Mouse (Mus musculus) left cerebral cortex, adult 18-20 months (tissue): ENCODE data around the gene Nup188. TPM values are rescaled to one million over a fixed set of nuclear protein-coding genes. Genes with fewer than 3 reads are reported as not detected.
A peak's percentile ranks its signal among the peaks of the same experiment; 100 is the strongest.

Source experiments
- DNase-seq, 2 experiments: peaks; one replicate each; pipeline ENCODE4 v3.0.0; 2021 to 2022; ENCODE audit warnings: low spot score in 2 of 2, mixed read lengths in 1 of 2
- total RNA-seq, 2 experiments: library from RNA; stranded (reverse); gene quantifications; 2 replicates each; pipeline ENCODE4 v1.2.3; 2021

The Nup188 gene
- total RNA-seq, 2 experiments from 2014 or later = 21.3 to 24.1 TPM

- DNase-seq = no peak
These were observed 29.4 kb upstream of the Nup188 start for GRCm38 (mm10) chr2:30256616-30257350.

DNA sequence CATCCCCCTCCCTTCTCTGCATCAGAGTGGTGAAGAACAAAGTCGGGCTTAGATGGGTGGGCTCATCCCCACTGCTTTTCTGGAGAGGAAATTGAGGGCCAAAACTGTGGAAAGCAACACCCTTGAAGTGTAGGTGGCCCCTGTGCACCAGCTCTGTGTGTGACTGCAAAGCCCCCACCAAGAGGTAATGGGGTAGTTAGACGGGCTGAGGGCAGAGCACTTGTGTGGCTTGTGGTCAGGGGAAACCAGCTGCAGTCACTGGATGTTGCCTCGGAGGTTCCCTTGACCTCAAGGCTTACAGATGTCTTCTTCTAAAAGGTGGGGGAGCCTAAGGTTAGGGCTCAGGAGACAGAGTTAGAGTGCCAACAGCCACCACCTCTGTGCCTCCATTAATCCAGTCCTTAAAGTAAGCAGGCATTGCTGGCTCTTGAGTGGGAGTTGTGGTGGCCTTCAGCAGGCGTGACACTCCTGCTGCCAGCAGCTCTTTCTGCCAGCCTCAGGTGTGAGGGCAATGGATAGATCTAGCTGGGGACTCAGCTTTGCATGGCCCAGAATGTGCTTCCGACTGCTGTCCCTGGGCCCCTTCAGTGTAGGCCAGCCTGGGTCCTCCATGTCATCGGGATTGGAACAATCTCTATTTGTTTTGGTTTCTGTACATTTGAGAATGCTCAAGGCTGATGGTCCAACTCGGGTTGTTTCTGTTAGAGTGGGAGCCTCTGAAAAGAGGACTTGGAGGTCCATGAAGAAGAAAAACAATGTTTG, 28.3 kb upstream of the Nup188 start:
- no peak for DNase-seq

GRCm38 (mm10) chr2:30258600-30258999, 27.6 kb upstream of the Nup188 start:
- DNase-seq = no peak

DNA sequence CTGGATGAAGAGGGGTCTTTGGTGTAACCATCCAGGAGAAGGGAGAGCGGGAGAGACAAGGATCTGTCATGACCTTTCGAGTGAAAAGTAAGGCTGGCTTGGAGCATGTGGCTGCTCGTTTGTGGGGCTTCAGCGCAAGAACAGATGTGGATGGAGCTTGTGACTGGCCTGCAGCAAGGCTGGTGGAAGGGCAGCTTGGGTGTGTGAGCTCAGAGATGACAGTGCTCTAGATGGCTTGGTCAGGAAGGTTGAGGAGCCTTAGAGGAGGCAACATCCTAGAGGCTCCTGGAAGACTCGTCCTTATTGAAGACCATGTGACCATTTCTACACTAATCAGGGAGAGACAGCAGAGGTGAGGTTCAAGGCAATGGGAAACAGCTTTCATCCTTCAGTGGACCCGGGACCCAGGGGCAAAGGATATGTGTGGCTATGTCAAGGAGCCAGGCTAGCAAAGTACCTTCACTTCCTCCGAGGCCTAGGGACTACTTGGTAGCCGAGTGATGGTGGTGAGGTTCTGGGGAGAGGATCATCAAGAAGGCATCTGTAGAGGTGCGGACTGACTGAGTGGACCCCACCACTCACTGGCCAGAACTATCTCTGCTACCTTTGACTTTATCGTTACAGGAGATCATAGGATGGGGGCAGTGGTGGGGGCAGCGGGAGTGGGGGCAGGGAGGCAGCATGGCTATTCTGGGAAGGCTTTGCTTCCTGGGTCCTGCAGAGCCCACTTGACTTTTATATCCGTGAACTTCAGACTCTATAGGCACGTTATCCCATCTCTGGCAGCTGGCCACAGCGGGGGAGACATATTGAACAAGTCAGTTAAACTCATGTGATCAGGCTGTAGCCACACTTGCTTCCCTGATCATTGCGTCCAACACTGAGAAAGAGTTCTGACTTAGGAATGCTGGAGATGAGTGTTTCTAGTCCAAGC, 26.8 kb upstream of the Nup188 start:
- no peak for DNase-seq

DNA sequence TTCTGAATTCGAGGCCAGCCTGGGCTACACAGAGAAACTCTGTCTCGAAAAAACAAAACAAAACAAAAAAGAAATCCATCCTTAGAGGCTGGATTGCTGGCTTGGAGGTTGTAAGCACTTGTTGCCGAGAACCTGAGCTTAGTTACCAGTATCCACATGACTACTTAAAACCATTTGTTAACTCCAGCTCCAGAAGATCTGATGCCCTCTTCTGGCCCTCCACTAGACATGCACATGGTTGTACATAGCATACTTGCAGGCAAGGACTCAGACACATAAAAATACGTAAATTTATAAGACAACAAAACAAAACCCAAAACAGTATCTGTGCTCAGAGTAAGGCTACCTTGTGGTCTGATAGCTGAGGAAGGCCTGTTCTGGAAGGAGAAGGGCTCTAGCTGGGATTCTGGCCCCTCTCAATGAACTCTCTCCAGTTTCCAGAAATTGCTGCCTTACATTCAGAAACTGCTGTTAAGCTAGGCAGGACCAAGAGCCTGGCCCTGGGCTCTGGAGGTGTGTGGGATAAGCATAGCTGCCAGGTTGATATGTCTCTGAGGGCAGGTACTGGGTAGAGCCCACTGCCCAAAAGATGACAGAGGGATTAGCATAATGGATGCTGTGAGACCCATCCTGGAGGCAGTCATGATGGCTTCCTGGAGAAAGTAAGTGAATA, 25.0 kb upstream of the Nup188 start:
- DNase-seq = no peak

GRCm38 (mm10) chr2:30261921-30262839, 24.0 kb upstream of the Nup188 start:
- no peak for DNase-seq

- no peak for DNase-seq
These were observed 23.3 kb upstream of the Nup188 start for GRCm38 (mm10) chr2:30262840-30263441.

DNA sequence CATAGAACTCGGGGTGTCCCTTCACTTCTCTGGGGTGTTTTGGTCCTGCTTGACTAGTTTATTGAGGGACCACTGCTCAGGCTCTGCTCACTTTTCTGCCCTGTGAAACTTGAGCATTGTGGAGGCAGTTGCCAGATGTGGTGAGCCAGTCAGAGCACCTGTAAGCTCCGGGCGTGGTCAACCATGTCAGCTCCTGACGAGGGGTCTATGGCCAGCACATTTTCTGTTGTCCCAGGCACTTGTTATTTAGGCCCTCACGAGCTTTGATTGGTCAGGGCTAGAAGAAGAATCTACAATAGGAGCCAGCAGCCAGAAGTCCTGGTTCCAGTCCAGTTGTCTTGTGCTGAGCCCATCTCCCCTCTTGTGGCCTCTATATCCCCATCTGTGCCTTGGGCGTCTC, 22.4 kb upstream of the Nup188 start:
- DNase-seq = no peak

GRCm38 (mm10) chr2:30264671-30265519, 21.3 kb upstream of the Nup188 start:
- no peak for DNase-seq

DNA sequence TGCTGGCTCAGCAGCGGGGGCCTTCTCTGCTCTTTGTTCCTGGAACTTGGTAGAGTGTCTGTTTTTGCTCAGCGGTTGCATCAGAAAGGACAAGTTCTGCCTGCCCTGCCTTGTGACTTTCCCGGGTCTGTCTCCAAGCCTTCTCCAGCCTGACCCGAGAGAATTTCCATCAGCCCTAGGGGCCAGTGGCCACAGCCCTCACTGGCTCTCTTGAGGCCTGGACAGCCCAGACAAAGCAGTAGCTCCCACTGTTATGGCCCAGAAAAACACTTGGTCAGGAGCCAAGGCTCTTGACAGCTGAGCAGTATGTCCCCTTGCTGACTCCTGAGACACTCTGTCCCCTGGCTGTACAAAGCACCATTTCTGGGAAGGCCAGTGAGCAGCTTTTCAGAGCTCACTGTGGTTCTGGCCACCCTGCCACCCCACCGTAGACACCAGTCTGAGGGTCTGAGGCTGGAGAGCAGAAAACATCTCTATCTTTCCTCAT, 20.4 kb upstream of the Nup188 start, which contains the start of gene Phyhd1:
Gene Phyhd1 (plus strand): TSS at position 437 of the 487 bp plus-strand sequence.
- DNase-seq = peak; percentile 60 to 64

GRCm38 (mm10) chr2:30266392-30266941, 19.7 kb upstream of the Nup188 start:
- peak in 1 of 2 experiments; percentile 43 for DNase-seq

DNA sequence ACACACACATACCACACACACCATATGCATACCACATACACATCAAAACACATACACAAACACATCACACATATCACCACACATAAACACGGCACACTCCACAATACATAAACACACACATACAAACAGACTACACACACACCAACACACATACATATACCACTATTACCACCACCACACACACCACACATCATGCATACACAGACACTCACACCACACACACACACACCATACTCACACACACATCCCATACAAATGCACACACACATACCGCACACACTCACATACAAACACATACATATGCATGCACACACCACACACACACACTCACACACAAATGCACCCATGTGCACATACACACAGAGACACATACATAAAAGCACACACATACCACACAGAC, 18.7 kb upstream of the Nup188 start:
- no peak for DNase-seq

GRCm38 (mm10) chr2:30268371-30268770, 17.8 kb upstream of the Nup188 start:
- no peak for DNase-seq

DNA sequence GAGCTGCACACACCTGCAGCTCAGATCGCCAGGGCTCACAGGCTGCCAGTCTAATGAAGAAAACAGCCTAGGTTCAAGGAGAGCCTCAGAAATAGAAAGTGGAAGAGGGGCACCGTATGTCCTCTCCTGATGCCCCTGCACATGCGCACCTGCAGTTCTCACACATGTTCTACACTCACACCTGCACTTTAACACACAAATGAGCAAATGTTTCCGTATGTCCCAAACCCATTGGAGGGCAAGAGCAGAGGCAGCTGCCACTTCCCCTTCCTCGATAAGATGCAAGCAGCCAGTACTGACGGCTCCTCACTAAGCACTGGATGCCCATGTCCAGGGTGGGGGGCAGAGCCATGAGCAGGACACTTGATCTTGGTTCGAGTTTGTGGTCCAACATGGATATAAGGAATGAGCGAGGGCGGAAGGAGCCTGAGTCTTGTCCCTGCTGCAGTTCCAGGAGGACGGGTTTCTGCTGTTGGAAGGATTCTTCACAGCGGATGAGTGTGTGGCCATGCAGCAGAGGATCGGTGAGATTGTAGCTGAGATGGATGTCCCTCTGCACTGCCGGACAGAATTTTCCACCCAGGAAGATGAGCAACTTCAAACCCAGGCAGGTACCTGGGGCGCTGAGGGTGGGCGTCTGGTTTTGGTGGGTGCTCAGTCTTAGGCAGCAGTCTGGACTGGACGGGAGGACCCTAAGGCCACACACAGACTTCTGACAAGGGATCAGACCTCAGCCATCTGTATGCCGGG, 16.8 kb upstream of the Nup188 start:
- no peak for DNase-seq

DNA sequence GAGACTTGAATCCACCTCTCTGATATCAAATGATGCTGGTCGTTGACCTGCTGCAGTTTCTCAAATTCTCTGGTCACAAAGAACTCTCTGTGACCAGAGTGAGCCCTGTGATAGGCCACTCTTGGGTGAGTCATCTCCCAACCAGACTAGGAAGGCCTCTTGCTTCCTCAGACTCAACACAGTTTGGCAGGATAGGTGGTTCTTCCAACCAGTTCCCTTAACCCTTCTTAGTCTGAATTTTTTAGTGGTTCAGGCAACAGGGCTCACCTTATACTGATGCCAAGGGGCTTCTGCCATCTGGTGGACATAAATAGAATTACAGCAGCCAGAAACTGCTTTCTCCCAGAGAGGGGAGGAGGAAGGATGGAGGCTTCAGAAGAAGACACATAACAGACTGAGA, 16.1 kb upstream of the Nup188 start:
- peak; percentile 59 to 61 for DNase-seq

GRCm38 (mm10) chr2:30280743-30281142, 5.5 kb upstream of the Nup188 start, which contains the start of gene Gm28038:
Gene Gm28038, plus strand, starts transcription at chr2:30281043.
- no peak for DNase-seq

DNA sequence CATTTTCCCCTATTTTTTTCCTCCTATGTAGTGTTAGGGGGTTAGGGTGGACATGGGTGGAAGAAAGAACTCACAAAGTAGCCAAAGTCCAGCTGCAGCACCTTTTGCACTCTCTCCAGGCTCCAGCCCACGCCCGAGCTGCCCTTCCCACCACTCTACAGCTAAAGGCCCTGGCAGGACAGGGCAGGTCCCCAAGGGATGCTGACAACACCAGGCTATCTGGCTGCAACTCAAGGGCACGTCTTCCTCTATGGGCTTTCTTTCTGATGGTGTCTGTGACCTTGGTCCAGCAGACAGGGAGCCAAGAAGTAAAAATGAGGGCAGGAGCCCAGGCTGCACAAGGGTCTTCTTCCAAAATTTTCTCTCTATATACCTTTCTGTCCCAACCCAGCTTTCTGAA, 4.5 kb upstream of the Nup188 start:
- DNase-seq = no peak
